Mouse (Mus musculus) embryonic fibroblast, embryonic 13.5 days (primary cell): ENCODE results near the gene Ifnar2. TPM values are rescaled to one million over a fixed set of nuclear protein-coding genes. Genes with fewer than 3 reads are reported as not detected.

ENCODE experiments used
- H3K27ac ChIP-seq: 2 replicates; pipeline ENCODE4 v1.5.1; 2012; ENCODE audit warnings: low read length, control low read depth, inconsistent platforms; ENCODE audit not compliant: insufficient read depth
- H3K4me1 ChIP-seq: 2 replicates; pipeline ENCODE4 v1.6.1; 2011; ENCODE audit warnings: low read length; ENCODE audit not compliant: control insufficient read depth, insufficient read depth
- H3K4me3 ChIP-seq: 2 replicates; pipeline ENCODE4 v1.5.1; 2011; ENCODE audit warnings: mild to moderate bottlenecking, control low read depth, low read length; ENCODE audit not compliant: insufficient read depth
- CTCF ChIP-seq: IDR thresholded peaks from 2 replicates; pipeline ENCODE4 v1.5.1; 2011; ENCODE audit warnings: mild to moderate bottlenecking, control low read depth, low read length, moderate library complexity, borderline replicate concordance; ENCODE audit not compliant: insufficient read depth
- POLR2A ChIP-seq: IDR thresholded peaks from 2 replicates; pipeline ENCODE4 v1.6.1; 2011; ENCODE audit warnings: low read depth, mild to moderate bottlenecking, control low read depth, low read length, moderate library complexity
- polyA plus RNA-seq: library from polyadenylated mRNA; stranded (reverse); fragments of >200 nt; gene quantifications from 2 replicates; pipeline ENCODE4 v1.2.4, GENCODE M21; 2011; ENCODE audit warnings: low read depth; ENCODE audit not compliant: missing spikeins, insufficient read length

The Ifnar2 gene
- polyA plus RNA-seq, 1 experiment, result 68.1 TPM

- H3K4me3 ChIP-seq, result no peak overlapping the region
- no peak overlapping the region for H3K27ac ChIP-seq
- H3K4me1 ChIP-seq, result no peaks in the 10 kb centered on the region
- TF ChIP-seq POLR2A (no peak), CTCF (no peak)
Observed at GRCm38 (mm10) chr16:91346491-91346890, 26.1 kb upstream of the Ifnar2 start.

GRCm38 (mm10) chr16:91347491-91348263 lies 24.9 kb upstream of the Ifnar2 start:
- TF ChIP-seq CTCF (no peak), POLR2A (no peak)
- Histone ChIP-seq H3K4me1 (peaks cover 3% of the 10 kb centered on the region; the same call in 1 of the 2 replicates), H3K27ac (no peak overlapping the region), H3K4me3 (no peak overlapping the region)

DNA sequence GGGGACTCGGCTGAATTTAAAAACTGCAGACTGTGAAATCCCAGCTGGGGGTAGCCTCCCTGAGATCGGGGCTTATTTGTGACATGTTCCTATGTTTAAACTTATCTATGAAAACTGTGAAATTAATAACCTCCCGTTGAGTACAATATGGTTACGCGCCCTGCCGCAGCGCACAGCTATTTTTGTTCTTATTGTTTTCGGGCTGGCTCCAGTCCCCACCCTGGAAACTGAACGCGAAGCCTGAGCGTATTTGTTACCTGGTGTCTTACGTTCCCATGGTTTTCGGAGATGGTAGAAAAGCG lies 24.4 kb upstream of the Ifnar2 start:
- no peak for TF ChIP-seq CTCF
- TF ChIP-seq POLR2A, result no peak
- Histone ChIP-seq H3K27ac (no peak overlapping the region), H3K4me3 (no peak overlapping the region), H3K4me1 (peaks cover 8% of the 10 kb centered on the region; the same call in 1 of the 2 replicates)

GRCm38 (mm10) chr16:91348588-91349330 lies 23.8 kb upstream of the Ifnar2 start:
- TF ChIP-seq CTCF, result no peak
- TF ChIP-seq POLR2A, result no peak
- Histone ChIP-seq H3K4me1 (peaks cover 10% of the 10 kb centered on the region; the same call in 1 of the 2 replicates), H3K4me3 (no peak overlapping the region), H3K27ac (no peak overlapping the region)

- Histone ChIP-seq H3K27ac (peak overlapping the region; percentile 43), H3K4me1 (peaks cover 10% of the 10 kb centered on the region; the same call in 1 of the 2 replicates), H3K4me3 (no peak overlapping the region)
- no peak for TF ChIP-seq CTCF
- TF ChIP-seq POLR2A, result no peak
Observed at GRCm38 (mm10) chr16:91352084-91352562, 20.5 kb upstream of the Ifnar2 start.

GRCm38 (mm10) chr16:91352749-91353148 lies 19.8 kb upstream of the Ifnar2 start:
- Histone ChIP-seq H3K4me3 (no peak overlapping the region), H3K27ac (peak overlapping the region; percentile 76), H3K4me1 (peaks cover 10% of the 10 kb centered on the region; the same call in 1 of the 2 replicates)
- no peak for TF ChIP-seq CTCF
- TF ChIP-seq POLR2A, result peak; percentile 36; the same call in 1 of the 2 replicates

GRCm38 (mm10) chr16:91353177-91353576 lies 19.4 kb upstream of the Ifnar2 start:
- TF ChIP-seq CTCF (no peak), POLR2A (no peak)
- peak overlapping the region; percentile 76 for H3K27ac ChIP-seq

GRCm38 (mm10) chr16:91353638-91354037 lies 18.9 kb upstream of the Ifnar2 start:
- Histone ChIP-seq H3K4me1 (peaks cover 10% of the 10 kb centered on the region; the same call in 1 of the 2 replicates), H3K27ac (no peak overlapping the region), H3K4me3 (no peak overlapping the region)
- TF ChIP-seq CTCF, result no peak
- no peak for TF ChIP-seq POLR2A

More at GRCm38 (mm10) chr16:91353177-91353576, 19.4 kb upstream of the Ifnar2 start:
- Histone ChIP-seq H3K4me1 (peaks cover 10% of the 10 kb centered on the region; the same call in 1 of the 2 replicates), H3K4me3 (no peak overlapping the region)

- H3K4me3 ChIP-seq, result no peak overlapping the region
- H3K4me1 ChIP-seq, result peaks cover 10% of the 10 kb centered on the region; the same call in 1 of the 2 replicates
- no peak for TF ChIP-seq POLR2A
- TF ChIP-seq CTCF, result no peak
- no peak overlapping the region for H3K27ac ChIP-seq
Observed at GRCm38 (mm10) chr16:91354599-91354998, 18.0 kb upstream of the Ifnar2 start.

DNA sequence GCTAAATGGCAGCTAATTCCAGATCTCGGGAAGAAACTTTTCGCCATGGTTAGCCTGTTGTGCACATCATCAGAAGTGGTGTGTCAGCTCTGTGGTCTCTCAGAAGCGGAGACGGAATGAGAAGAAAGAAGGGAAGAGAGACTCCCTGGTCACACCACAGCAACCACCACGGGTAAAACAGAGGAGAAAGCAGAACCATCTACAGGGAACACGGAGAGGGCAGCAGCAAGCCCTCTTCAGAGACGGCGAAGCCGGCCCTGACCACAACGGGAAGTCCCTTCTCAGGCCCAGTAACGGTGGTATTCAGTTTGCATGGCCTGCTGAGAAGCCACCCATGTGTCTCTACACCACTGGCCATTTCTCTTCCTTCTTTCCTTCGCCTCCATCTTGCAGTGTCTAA lies 17.4 kb upstream of the Ifnar2 start:
- no peak overlapping the region for H3K27ac ChIP-seq
- H3K4me3 ChIP-seq, result no peak overlapping the region
- TF ChIP-seq CTCF (no peak), POLR2A (no peak)
- peaks cover 10% of the 10 kb centered on the region; the same call in 1 of the 2 replicates for H3K4me1 ChIP-seq
